Mouse (Mus musculus) hindbrain, embryonic 10.5 days (tissue): ENCODE results near the gene Serpinb9b. TPM values are rescaled to one million over a fixed set of nuclear protein-coding genes. Genes with fewer than 3 reads are reported as not detected.
"Not testable (repeated sequence)": the region's sequence is repeated elsewhere in the genome, so short reads cannot be mapped to it uniquely, and the experiment has no call there.

Experiments
- DNase-seq: peaks from one replicate; pipeline ENCODE4 v3.0.0-alpha.2; 2017; ENCODE audit warnings: low spot score
- H3K27ac ChIP-seq: fragments of 300-500 bp; sonication (generic); 2 replicates; pipeline ENCODE4 v1.5.1; 2016; ENCODE audit warnings: mild to moderate bottlenecking, moderate library complexity
- H3K27me3 ChIP-seq: fragments of 300-500 bp; sonication (generic); 2 replicates; pipeline ENCODE4 v1.6.1; 2016; ENCODE audit warnings: mild to moderate bottlenecking; ENCODE audit not compliant: poor library complexity, insufficient read depth, severe bottlenecking
- H3K36me3 ChIP-seq: fragments of 300-500 bp; sonication (generic); 2 replicates; pipeline ENCODE4 v1.6.1; 2016; ENCODE audit warnings: mild to moderate bottlenecking, moderate library complexity
- H3K4me1 ChIP-seq: fragments of 300-500 bp; sonication (generic); replicated peaks from 2 replicates; pipeline ENCODE4 v1.6.1; 2016; ENCODE audit warnings: mild to moderate bottlenecking
- H3K4me3 ChIP-seq: fragments of 300-500 bp; sonication (generic); 2 replicates; pipeline ENCODE4 v1.5.1; 2016; ENCODE audit warnings: mild to moderate bottlenecking, moderate library complexity
- H3K9me3 ChIP-seq: fragments of 300-500 bp; sonication (generic); 2 replicates; pipeline ENCODE4 v1.6.1; 2016; ENCODE audit warnings: mild to moderate bottlenecking, moderate library complexity
- WGBS: fragments of 180-500 bp; shearing (Covaris S2); methylation state at CpG from one replicate; pipeline ENCODE4 v1.1.7; 2016; 5-methylcytosine and 5-hydroxymethylcytosine counted together
- polyA plus RNA-seq: library from polyadenylated mRNA; unstranded; fragments of >200 nt; fragmentation: Nextera tagmentation; extraction: Ambion mirVana; gene quantifications from 2 replicates; pipeline ENCODE4 v1.2.1, GENCODE M21; 2016

The Serpinb9b gene
- polyA plus RNA-seq, 1 experiment from 2014 or later, result 0.21 TPM

DNA sequence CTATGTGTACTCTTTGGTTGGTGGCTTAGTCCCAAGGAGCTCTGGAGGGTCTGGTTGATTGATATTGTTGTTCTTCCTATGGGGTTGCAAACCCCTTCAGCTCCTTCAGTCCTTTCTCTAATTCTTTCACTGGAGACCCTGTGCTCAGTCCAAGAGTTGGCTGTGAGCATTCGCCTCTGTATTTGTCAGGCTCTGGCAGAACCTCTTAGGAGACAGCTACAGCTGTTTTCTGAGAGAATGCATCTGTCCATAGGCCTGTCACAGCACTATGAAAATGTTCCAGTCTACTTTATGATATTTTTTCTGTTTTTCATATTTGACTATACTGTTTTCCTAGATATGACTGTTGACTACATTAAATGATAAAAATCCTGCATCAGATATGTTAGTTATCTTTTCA is 14.8 kb upstream of the Serpinb9b start:
- 92% methylated on average over 1 of the region's 1 CpGs for WGBS
- H3K27me3 ChIP-seq, result no peaks in the 10 kb centered on the region
- H3K9me3 ChIP-seq, result no peaks in the 10 kb centered on the region
- H3K4me3 ChIP-seq, result no peak overlapping the region
- DNase-seq, result no peak
- no peaks in the 10 kb centered on the region for H3K36me3 ChIP-seq
- H3K4me1 ChIP-seq, result no peaks in the 10 kb centered on the region
- H3K27ac ChIP-seq, result no peak overlapping the region

- DNase-seq, result no peak
- Histone ChIP-seq H3K27me3 (no peaks in the 10 kb centered on the region), H3K36me3 (no peaks in the 10 kb centered on the region), H3K27ac (no peak overlapping the region), H3K4me3 (no peak overlapping the region), H3K4me1 (no peaks in the 10 kb centered on the region), H3K9me3 (no peaks in the 10 kb centered on the region)
- 72% methylated on average over 2 of the region's 2 CpGs for WGBS
These were observed 13.9 kb upstream of the Serpinb9b start for GRCm38 (mm10) chr13:33013271-33013670.

GRCm38 (mm10) chr13:33022371-33022770 is 4.8 kb upstream of the Serpinb9b start:
- Histone ChIP-seq H3K9me3 (peaks cover 4% of the 10 kb centered on the region; the same call in 1 of the 2 replicates), H3K27ac (no peak overlapping the region), H3K36me3 (no peaks in the 10 kb centered on the region), H3K27me3 (no peaks in the 10 kb centered on the region), H3K4me1 (no peaks in the 10 kb centered on the region), H3K4me3 (no peak overlapping the region)
- 80% methylated on average over 1 of the region's 1 CpGs for WGBS
- DNase-seq, result no peak

- 84% methylated on average over 1 of the region's 1 CpGs for WGBS
- no peaks in the 10 kb centered on the region for H3K9me3 ChIP-seq
- no peaks in the 10 kb centered on the region for H3K27me3 ChIP-seq
- H3K27ac ChIP-seq, result no peak overlapping the region
- no peak overlapping the region for H3K4me3 ChIP-seq
- H3K4me1 ChIP-seq, result no peaks in the 10 kb centered on the region
- no peaks in the 10 kb centered on the region for H3K36me3 ChIP-seq
- DNase-seq, result no peak
These were observed 674 bp upstream of the Serpinb9b start for GRCm38 (mm10) chr13:33026427-33027057.

DNA sequence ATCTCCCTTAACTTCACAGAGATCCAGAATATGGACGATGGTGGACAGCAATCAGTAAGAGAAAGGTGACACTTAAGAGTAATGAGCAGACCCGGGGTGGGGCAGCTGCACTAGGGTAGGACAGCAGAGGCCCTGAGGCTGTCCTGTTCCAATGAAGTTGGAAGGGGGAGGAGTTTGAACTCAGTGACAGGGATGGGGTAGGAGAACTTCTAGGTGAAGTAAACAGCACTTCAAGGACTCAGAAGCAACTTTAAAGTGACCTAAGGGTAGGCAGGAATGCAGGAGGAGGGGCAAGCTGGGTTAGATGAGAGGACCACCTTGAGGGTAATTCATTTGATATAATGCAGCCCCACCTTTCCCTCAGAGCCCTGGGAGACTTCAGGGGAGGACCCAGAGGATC is 930 bp downstream of the Serpinb9b start:
- Histone ChIP-seq H3K27me3 (no peaks in the 10 kb centered on the region), H3K27ac (no peak overlapping the region), H3K9me3 (no peaks in the 10 kb centered on the region), H3K36me3 (no peaks in the 10 kb centered on the region), H3K4me1 (no peaks in the 10 kb centered on the region), H3K4me3 (no peak overlapping the region)
- 70% methylated on average over 2 of the region's 2 CpGs for WGBS
- no peak for DNase-seq

DNA sequence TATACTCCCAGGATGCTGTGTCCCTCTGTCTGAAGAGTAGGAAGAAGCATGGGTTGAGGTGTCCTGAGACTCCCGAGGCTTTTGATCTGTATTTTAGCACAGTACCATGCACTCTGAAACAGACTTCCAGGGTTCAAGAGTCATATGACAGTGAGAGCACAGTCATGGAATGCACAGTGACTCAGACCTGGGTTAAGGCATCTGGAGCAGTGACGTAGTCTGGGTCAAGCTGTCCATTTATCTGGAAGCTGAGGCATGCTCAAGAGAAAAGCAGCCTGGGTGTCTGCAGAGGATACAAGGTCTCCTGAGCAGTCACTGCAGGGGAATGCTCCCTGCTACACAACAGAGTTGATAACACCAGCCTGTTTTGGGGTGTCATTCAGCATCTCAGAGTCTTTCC is 1.3 kb downstream of the Serpinb9b start:
- Histone ChIP-seq H3K36me3 (no peaks in the 10 kb centered on the region), H3K4me1 (no peaks in the 10 kb centered on the region), H3K27me3 (no peaks in the 10 kb centered on the region), H3K27ac (no peak overlapping the region), H3K9me3 (no peaks in the 10 kb centered on the region), H3K4me3 (no peak overlapping the region)
- WGBS, result 74% methylated on average over 2 of the region's 2 CpGs
- DNase-seq, result no peak

DNA sequence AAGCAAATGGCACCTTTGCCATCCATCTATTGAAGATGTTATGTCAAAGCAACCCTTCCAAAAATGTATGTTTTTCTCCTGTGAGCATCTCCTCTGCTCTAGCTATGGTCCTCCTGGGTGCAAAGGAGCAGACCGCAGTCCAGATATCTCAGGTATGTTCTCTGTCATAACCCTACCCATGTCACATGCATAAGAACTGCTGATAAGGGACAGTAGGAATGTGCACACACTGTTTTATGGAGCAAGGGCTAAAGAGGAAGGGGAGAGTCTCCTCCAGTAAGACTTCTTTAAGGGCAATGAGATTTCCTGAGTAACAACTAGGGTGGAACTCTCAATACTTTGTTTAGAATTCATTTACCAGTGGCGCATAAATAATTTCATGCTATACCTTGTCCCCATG is 2.3 kb downstream of the Serpinb9b start:
- WGBS, result 96% methylated on average over 2 of the region's 2 CpGs
- not testable (repeated sequence) for H3K27me3 ChIP-seq, DNase-seq, H3K27ac ChIP-seq, H3K4me3 ChIP-seq, H3K4me1 ChIP-seq, H3K36me3 ChIP-seq, H3K9me3 ChIP-seq

DNA sequence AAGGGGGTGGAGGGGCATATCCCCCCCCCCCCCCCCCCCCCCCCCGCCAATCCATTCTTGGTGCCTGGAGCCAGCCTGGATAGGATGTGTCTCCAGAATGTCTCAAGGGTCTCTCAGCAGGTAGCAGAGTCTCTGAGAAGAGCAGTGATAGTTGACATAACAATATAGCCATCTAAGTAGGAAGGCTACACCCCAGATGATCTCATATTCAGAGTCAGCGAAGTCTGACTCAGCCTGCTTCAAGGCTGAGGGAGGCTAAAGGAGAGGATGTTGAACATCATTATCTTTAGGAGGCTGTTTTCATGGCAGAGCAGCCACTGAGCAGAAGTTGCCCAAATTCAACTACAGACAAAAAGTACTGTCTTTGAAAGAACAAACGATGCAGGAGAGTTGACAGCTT is 3.1 kb downstream of the Serpinb9b start:
- no peaks in the 10 kb centered on the region for H3K36me3 ChIP-seq
- H3K4me1 ChIP-seq, result no peaks in the 10 kb centered on the region
- H3K27me3 ChIP-seq, result no peaks in the 10 kb centered on the region
- no peak overlapping the region for H3K4me3 ChIP-seq
- H3K27ac ChIP-seq, result no peak overlapping the region
- WGBS, result 81% methylated on average over 2 of the region's 3 CpGs
- H3K9me3 ChIP-seq, result no peaks in the 10 kb centered on the region
- DNase-seq, result no peak

DNA sequence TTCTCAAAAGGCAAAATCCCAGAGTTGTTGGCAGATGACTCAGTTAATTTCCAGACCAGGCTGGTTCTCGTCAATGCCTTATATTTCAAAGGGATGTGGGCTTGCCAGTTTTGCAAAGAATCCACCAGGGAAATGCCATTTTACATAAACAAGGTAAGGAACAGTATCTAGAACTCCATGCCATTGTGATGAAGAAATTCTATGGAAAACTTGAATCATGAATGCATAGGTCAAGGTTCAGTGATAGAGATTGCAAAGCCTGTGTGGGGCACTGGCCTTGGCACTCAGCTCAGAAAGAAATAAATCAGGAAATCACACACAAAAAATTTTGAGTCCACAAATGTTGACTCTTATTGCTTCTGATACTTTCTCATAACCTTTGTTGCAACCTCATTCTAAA is 8.3 kb downstream of the Serpinb9b start:
- no peak for DNase-seq
- H3K9me3 ChIP-seq, result no peaks in the 10 kb centered on the region
- H3K4me1 ChIP-seq, result no peaks in the 10 kb centered on the region
- H3K36me3 ChIP-seq, result no peaks in the 10 kb centered on the region
- no peak overlapping the region for H3K27ac ChIP-seq
- WGBS, result 86% methylated on average over 1 of the region's 1 CpGs
- H3K27me3 ChIP-seq, result no peaks in the 10 kb centered on the region
- H3K4me3 ChIP-seq, result no peak overlapping the region

DNA sequence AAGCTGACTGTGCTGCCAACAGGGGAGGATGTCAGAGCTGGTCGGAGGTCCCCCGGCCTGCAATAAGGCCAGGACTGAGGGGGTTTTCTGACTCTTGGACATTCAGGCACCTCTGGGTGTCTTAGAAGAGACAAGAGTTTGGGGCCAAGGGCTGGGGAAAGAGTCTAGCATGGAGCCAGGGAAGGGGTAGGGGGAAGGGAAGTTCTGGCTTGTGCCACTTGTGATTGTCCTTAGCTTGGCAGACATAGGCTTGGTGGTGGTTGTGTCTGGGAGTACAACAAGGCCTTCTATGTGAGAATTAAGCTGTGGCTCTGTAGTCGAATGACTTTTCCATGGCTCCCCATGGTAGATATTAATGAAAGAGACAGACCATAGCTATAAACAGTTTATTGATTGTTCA is 16.3 kb downstream of the Serpinb9b start:
- Histone ChIP-seq H3K4me3 (no peak overlapping the region), H3K36me3 (no peaks in the 10 kb centered on the region), H3K9me3 (peaks cover 8% of the 10 kb centered on the region; the same call in 1 of the 2 replicates), H3K27ac (no peak overlapping the region), H3K4me1 (no peaks in the 10 kb centered on the region), H3K27me3 (no peaks in the 10 kb centered on the region)
- 95% methylated on average over 3 of the region's 3 CpGs for WGBS
- DNase-seq, result no peak

GRCm38 (mm10) chr13:33047234-33047633 is 20.0 kb downstream of the Serpinb9b start:
- DNase-seq, result no peak
- no peak overlapping the region for H3K27ac ChIP-seq
- H3K36me3 ChIP-seq, result no peaks in the 10 kb centered on the region
- no peaks in the 10 kb centered on the region for H3K27me3 ChIP-seq
- H3K4me3 ChIP-seq, result no peak overlapping the region
- WGBS, result 86% methylated on average over 2 of the region's 2 CpGs
- H3K9me3 ChIP-seq, result peaks cover 8% of the 10 kb centered on the region; the same call in 1 of the 2 replicates
- no peaks in the 10 kb centered on the region for H3K4me1 ChIP-seq

DNA sequence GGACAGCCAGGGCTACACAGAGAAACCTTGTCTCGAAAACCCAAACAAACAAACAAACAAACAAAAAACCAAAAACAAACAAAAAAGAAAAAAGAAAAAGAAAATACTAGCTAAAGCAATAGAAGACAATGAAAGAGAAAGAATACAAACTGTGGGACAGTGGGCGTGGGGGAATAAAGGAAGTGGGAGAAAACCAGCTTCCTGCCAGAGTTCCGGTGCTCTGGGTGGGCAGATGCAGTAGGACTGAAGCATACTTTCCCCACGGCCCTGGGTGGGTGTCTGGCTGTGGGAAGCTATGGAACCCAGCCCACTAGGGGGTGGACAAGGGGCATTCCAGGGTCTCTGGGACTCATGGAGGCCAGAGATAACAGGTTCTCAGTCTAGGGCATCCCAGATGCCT is 21.0 kb downstream of the Serpinb9b start:
- no peaks in the 10 kb centered on the region for H3K36me3 ChIP-seq
- no peak overlapping the region for H3K4me3 ChIP-seq
- H3K27me3 ChIP-seq, result no peaks in the 10 kb centered on the region
- H3K9me3 ChIP-seq, result peaks cover 4% of the 10 kb centered on the region; the same call in 1 of the 2 replicates
- WGBS, result 86% methylated on average over 4 of the region's 4 CpGs
- DNase-seq, result no peak
- no peaks in the 10 kb centered on the region for H3K4me1 ChIP-seq
- no peak overlapping the region for H3K27ac ChIP-seq

DNA sequence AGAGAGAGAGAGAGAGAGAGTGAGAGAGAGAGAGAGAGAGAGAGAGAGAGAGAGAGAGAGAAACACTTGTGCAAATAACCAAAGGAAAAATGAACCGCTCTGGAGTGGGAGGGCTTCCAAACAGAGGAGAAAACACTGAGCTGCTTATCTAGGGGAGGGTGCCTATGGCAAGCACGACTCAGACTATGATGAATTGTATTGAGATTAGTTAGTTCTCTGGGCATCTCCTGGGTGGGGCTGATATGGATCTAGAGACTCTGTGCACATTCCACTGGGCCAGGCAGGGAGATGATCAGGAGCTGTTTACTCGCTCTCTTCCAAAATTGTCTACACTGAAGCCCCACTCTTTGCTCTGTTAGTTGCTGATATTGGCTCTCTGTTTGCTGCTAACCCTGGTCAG is 24.5 kb downstream of the Serpinb9b start:
- Histone ChIP-seq H3K27ac (no peak overlapping the region), H3K4me1 (no peaks in the 10 kb centered on the region), H3K27me3 (no peaks in the 10 kb centered on the region), H3K4me3 (no peak overlapping the region), H3K9me3 (no peaks in the 10 kb centered on the region), H3K36me3 (no peaks in the 10 kb centered on the region)
- no peak for DNase-seq
- WGBS, result 80% methylated on average over 3 of the region's 3 CpGs

DNA sequence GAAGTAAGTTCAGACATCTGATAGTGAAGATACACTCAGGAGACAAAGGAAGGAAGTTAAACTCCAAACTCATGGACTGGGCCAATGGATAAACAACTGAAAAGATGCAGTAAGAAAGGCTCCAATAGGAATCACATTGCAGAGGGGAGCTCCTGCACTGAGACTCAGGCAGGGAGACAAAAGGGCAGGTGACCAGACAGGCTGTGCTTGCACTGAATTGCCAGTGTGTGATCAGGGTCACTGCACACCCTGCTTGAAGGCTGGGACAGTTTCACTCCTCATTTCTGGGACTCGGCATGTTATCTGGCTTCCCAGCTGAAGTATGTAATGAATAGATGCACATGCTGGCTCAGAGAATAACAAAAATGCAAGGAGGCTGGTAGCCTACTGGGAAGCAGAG is 35.8 kb downstream of the Serpinb9b start:
- 52% methylated on average over 1 of the region's 1 CpGs for WGBS
- no peaks in the 10 kb centered on the region for H3K36me3 ChIP-seq
- H3K4me1 ChIP-seq, result no peaks in the 10 kb centered on the region
- H3K4me3 ChIP-seq, result no peak overlapping the region
- H3K27me3 ChIP-seq, result no peaks in the 10 kb centered on the region
- no peak for DNase-seq
- H3K27ac ChIP-seq, result no peak overlapping the region
- H3K9me3 ChIP-seq, result no peaks in the 10 kb centered on the region
